Mouse (Mus musculus): ENCODE data around the gene Ifnlr1.
"Not testable (repeated sequence)": the region's sequence is repeated elsewhere in the genome, so short reads cannot be mapped to it uniquely, and the experiment has no call there.

Gene Ifnlr1

DNA sequence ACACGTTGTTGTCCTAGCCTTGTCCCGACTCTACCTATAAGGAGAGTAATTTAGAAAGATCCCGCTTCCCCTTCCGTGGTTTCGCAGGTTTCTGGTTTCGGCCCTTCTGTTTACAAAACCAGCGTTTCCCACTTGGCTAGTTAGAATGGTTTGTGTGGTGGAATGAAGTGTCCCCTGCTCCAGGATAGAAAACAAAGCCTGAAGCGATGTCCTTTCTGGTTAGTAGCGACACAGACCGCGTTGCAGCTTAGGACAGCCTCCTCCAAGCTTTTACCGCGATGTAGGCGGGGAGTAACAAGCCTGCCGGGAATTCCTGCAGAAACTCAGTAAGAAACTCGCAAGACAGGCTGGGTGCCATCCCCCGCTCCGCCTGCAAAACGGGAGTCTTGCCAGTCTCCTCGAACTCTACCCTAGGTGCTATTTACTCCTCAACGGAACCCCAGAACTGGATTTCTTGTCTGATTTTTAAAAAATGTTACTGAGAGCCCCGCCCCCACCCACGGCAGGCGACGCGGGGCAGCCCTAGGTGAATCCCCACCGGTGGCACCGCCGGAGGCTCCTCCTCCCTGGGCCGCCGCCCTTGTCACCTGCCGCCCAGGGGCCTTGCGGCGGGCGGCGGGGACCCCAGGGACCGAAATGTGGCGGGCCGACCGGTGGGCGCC lies at the start of gene Ifnlr1:
Ifnlr1 (plus strand) TSS at position 382 of the 662 bp plus-strand sequence.
- DNase-seq (ENCODE audit: low spot score in 2 of 2) = peak; percentile 19 to 23

DNA sequence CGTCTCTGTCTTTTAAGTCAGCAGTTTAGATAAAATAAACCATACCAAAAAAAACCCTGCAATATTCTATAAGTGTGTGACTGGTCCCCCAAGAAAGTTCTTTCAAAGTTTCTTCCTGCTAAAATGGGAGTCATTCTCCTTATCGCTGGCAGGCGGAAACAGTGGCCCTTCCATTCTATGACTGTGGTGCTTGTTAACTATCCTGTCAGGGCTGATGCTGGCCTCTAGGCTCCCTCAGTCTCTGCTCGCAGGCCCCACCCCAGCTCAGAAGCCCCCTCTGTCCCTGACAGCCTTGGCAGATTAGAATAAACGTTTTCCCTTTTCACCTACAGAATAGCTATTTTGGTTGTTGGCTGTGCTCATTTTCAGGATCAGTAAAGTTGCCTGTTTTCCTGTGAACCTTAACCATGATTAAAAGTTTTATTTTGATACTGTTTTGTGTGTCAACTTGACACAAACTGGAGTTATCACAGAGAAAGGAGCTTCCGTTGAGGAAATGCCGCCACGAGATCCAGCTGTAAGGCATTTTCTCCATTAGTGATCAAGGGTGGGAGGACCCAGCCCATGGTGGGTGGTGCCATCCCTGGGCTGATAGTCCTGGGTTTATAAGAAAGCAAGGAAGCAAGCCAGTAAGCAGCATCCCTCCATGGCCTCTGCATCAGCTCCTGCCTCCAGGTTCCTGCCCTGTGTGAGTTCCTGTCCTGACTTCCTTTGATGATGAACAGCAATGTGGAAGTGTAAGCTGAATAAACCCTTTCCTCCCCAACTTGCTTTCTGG lies 44.6 kb upstream of the Ifnlr1 start:
- DNase-seq (ENCODE audit: low spot score in 2 of 2) = not testable (repeated sequence)

- DNase-seq (ENCODE audit: low spot score in 2 of 2) = no peak
Observed at GRCm38 (mm10) chr4:135645022-135645637, 41.0 kb upstream of the Ifnlr1 start.

- peak; percentile 82 to 85 for DNase-seq (ENCODE audit: low spot score in 2 of 2)
Observed at GRCm38 (mm10) chr4:135652966-135653607, 33.0 kb upstream of the Ifnlr1 start.

DNA sequence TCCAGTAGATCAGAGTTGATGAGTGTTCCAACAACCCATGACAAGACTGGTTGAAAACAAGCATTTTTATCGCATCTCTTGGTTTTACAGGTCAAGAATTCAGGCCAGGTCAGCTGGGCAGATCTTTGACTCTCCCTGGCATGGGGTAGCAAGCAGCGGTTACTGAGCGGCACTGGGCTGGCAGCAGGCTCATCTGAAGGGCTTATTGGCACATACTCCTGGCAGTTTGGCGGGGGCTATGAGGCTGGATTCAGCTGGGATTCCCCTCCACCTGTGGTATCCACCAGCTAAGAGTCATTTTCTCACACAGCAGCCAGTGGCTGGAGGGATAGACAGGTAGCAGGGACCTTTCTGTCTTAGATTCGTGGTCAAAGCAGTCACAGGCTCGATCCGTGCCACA lies 32.1 kb upstream of the Ifnlr1 start:
- DNase-seq (ENCODE audit: low spot score in 2 of 2) = no peak

- DNase-seq (ENCODE audit: low spot score in 2 of 2) = no peak
Observed at GRCm38 (mm10) chr4:135655499-135655898, 30.6 kb upstream of the Ifnlr1 start.

DNA sequence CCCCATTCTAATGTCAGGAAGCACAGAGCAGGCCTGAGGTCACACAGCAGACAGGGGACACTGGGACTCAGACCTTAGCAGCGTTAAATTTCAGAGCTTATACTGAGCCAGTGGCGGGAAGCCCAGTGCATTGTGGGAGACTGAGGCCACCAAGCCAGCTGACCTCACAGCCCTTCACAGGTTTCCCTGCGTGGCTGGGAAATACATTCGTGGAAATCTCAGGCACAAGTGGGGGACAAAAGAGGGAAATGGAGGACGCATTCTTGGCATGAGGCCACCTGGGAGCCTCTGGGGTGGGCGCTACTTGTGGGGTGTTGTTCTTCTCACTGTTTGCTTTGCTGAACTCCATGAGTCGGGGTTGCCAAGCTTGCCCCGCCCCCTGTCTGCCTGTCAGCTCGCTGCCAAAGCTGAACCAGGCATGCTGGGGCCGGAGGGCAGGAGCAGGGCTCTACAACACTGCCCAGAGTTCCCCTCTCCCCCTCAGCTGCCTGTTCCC lies 29.9 kb upstream of the Ifnlr1 start:
- peak in 1 of 2 experiments; percentile 20 for DNase-seq (ENCODE audit: low spot score in 2 of 2)

DNA sequence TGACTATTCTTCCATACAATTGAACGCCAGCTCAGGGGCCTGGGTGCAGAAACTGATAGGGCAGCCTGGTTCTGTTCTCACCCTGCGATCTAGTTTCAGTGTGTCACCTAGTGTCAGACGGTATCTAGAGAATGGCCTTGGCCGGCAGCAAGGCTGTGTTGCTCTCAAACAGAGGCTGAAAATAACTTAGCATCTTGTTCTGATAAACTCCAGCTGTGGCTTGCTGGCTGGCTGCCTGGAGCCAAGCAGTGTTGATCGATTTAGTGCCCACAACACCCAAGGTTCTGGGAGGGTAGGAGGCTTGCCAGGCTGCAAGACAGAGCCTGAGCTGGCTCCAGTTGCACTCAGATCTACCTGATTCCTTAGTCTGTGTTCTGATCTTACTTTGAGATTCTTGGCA lies 27.6 kb upstream of the Ifnlr1 start:
- peak; percentile 65 to 72 for DNase-seq (ENCODE audit: low spot score in 2 of 2)

DNA sequence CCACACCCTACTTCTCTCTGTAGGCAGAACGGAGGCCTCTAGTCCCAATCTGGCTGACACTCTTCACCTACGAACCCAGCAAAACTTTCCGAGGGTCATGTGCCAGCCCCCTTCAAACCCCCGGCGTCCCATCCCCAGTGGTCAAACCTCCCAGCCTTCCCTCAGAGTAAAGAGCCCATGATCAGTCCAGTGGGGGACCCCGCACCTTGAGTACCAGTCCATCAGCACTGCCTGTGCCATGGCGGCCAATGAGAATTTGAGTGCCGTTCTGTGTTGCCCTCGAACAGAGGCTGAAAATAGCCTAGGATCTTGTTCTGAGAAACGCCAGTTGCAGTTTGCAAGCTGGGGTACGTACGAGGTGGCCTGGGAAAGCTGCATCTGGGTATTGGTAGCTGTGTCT lies 27.2 kb upstream of the Ifnlr1 start:
- DNase-seq (ENCODE audit: low spot score in 2 of 2) = no peak

- DNase-seq (ENCODE audit: low spot score in 2 of 2) = no peak
Observed at GRCm38 (mm10) chr4:135661082-135661809, 24.8 kb upstream of the Ifnlr1 start.

- DNase-seq (ENCODE audit: low spot score in 2 of 2) = no peak
Observed at GRCm38 (mm10) chr4:135661994-135662393, 24.1 kb upstream of the Ifnlr1 start.

GRCm38 (mm10) chr4:135664656-135665055 lies 21.4 kb upstream of the Ifnlr1 start:
- no peak for DNase-seq (ENCODE audit: low spot score in 2 of 2)

- no peak for DNase-seq (ENCODE audit: low spot score in 2 of 2)
Observed at GRCm38 (mm10) chr4:135666192-135666975, 19.7 kb upstream of the Ifnlr1 start.

GRCm38 (mm10) chr4:135667266-135667844 lies 18.7 kb upstream of the Ifnlr1 start:
- peak; percentile 28 to 46 for DNase-seq (ENCODE audit: low spot score in 2 of 2)

GRCm38 (mm10) chr4:135673507-135673906 lies 12.6 kb upstream of the Ifnlr1 start:
- no peak for DNase-seq (ENCODE audit: low spot score in 2 of 2)

- no peak for DNase-seq (ENCODE audit: low spot score in 2 of 2)
Observed at GRCm38 (mm10) chr4:135674993-135675392, 11.1 kb upstream of the Ifnlr1 start.

DNA sequence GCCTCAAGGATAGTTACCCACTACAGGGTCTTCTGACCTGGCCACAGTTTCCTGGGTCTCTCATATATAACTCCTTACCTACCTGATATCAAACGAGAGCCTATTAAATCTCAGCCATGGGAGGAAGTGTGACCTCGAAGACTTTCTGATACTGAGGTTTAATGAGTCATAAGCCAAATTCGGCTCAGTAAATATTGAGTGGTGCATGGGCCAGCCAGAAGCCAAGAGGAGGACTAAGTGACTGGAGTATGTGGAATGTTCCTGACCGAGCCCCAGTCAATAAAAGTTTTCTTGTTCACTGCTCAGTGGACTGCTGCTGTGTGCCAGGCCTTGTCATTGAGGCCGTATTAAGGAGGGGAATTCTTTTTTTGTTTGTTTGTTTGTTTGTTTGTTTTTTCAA lies 9.6 kb upstream of the Ifnlr1 start:
- DNase-seq (ENCODE audit: low spot score in 2 of 2) = no peak

DNA sequence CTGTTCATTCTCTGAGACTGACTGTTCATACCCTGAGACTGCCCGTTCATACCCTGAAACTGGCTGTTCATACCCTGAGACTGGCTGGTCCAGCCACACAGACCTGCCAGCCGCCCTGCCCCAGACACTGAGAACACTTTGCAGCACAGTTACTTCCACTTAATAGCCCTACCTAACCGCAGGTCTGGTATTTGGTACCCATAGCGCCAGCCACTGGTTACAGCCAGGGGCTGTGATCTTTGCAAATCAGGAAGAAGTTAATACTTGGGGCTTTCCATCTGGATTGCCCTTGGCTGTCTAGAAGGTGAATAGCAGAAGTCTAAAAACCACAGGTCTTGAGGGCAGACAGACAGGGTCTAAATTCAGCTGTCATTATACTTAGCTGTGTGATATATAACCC lies 6.8 kb upstream of the Ifnlr1 start:
- DNase-seq (ENCODE audit: low spot score in 2 of 2) = no peak

DNA sequence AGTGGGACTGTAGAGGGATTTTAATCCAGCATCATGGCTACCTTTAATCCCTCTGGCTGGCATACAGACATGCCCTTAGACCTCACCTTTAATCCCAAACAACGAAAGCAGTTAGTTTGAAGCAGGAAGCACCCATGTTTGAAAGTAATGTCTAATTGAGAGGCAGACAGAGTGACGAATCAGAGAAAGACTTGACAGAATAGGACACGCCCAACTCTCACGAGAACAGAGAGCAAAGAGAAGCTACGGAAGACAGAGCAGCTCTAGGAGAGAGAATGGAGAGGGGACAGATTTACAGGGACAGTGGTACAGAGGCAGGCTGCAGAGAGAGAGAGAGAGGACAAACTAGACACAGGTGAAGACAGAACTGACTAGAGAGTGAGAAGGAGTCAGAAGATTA lies 4.3 kb upstream of the Ifnlr1 start:
- DNase-seq (ENCODE audit: low spot score in 2 of 2) = no peak

- no peak for DNase-seq (ENCODE audit: low spot score in 2 of 2)
Observed at GRCm38 (mm10) chr4:135683553-135683952, 2.5 kb upstream of the Ifnlr1 start.

Measured in heart, adult 9 months (tissue).